Mouse (Mus musculus): ENCODE results near the gene Ush2a. TPM values are rescaled to one million over a fixed set of nuclear protein-coding genes. Genes with fewer than 3 reads are reported as not detected.

Gene Ush2a
- total and polyA plus RNA-seq, 3 experiments = 0.09 to 0.13 TPM; not detected in 1

DNA sequence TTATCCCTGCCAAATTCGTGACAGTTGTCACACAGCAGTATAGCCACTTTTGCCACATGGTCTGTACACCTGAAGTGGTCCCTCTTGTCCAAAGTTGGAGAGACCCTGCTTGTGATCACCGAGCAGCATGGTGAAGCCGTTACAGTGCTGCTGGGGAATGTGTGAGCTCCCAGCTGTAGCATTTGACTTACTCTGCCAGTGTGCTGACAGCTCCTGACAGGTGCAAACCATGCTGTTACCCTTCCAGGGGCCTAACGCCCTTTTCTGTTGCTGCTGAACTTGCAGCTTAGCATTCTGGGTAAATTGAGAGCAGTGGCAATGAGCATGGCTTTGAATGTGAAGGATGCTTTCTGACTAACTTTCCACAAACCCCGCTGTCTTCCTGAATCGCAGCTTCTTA is 128.3 kb downstream of the Ush2a start:
- TF ChIP-seq CTCF (IDR thresholded peaks at IDR 0.05) = no peak
- no peak for TF ChIP-seq POLR2A (IDR thresholded peaks at IDR 0.05; ENCODE audit: insufficient read depth, low read depth, low read length)
- no peak for TF ChIP-seq EP300 (IDR thresholded peaks at IDR 0.05; ENCODE audit: insufficient read depth, low read depth, low read length)
- H3K27ac ChIP-seq = no peak overlapping the region
- no peak overlapping the region for H3K9ac ChIP-seq (ENCODE audit: low read depth, low read length)
- no peak for DNase-seq
- no peaks in the 10 kb centered on the region for H3K4me1 ChIP-seq (ENCODE audit: control insufficient read depth, insufficient read depth, low read length)
- H3K4me3 ChIP-seq = no peak overlapping the region
- intact Hi-C loops (cut with DNase I) = no loop called here
- 57% methylated on average over 6 of the region's 6 CpGs for WGBS
- no peaks in the 10 kb centered on the region for H3K36me3 ChIP-seq (ENCODE audit: control insufficient read depth, insufficient read depth, low read length)
- no peaks in the 10 kb centered on the region for H3K79me2 ChIP-seq (replicated peaks; ENCODE audit: control insufficient read depth, insufficient read depth, low read length)
- H3K27me3 ChIP-seq (ENCODE audit: control insufficient read depth, insufficient read depth, low read length) = no peaks in the 10 kb centered on the region

DNA sequence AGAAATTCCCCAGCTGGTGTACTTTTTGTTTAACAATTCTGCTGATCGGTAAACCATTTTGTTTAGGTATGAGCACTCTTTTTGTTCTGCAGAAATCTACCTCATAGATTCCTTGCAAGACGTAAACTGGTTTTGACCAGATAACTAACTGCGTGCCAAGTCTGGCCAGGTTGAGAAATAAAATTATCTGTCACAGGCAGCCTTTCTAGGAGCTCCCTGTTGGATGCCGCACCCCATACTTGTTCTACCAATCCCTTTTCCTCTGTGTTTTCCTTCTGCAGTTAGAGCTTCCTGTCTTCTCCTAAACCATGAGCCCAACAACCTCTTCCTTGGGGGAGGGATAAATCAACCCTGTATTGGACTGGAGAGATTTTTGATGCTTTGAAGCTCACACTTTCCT is 145.4 kb downstream of the Ush2a start:
- Histone ChIP-seq H3K4me1 (ENCODE audit: control insufficient read depth, insufficient read depth, low read length) (no peaks in the 10 kb centered on the region), H3K4me3 (no peak overlapping the region), H3K27me3 (ENCODE audit: control insufficient read depth, insufficient read depth, low read length) (no peaks in the 10 kb centered on the region), H3K9ac (ENCODE audit: low read depth, low read length) (no peak overlapping the region), H3K27ac (no peak overlapping the region), H3K79me2 (replicated peaks; ENCODE audit: control insufficient read depth, insufficient read depth, low read length) (no peaks in the 10 kb centered on the region), H3K36me3 (ENCODE audit: control insufficient read depth, insufficient read depth, low read length) (no peaks in the 10 kb centered on the region)
- intact Hi-C loops (cut with DNase I) = no loop called here
- no peak for TF ChIP-seq POLR2A (IDR thresholded peaks at IDR 0.05; ENCODE audit: insufficient read depth, low read depth, low read length)
- WGBS = 81% methylated on average over 4 of the region's 4 CpGs
- DNase-seq = no peak

DNA sequence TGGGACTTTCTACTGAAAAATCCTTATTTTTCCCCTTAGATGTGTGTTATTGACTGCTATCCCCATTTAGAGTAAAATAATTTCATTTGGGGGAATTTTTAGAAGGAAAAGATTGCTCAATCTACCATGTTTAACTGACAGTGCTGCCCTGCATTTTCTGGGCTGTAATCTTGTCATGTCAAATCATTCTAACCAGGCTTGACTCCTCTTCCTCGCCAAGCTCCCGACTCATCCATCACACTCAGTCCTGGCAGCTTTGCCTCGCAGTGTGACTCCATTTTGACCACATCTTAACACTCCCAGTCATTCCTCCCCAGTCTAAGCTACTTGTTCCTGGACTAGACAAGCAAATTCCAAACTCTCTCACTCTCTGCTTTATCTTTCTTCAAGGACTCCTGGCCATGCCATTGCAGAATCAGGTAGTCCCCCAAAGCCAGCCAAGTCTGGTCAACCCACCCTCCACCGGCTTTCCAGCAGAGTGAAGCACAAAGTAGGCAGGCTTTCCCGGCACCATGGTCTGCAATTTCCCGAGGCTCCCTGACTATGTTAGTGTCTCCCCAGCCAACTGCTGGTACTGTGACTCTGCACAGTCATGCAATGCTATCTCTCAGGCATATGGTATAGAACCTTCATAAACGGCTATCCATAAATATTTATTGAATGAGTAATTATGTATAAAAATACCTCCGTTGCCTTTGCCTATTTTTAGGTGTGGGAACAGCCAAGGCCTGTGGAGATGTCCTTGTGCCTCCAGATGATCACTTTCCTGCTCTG is 146.0 kb downstream of the Ush2a start:
- H3K79me2 ChIP-seq (replicated peaks; ENCODE audit: control insufficient read depth, insufficient read depth, low read length) = no peaks in the 10 kb centered on the region
- TF ChIP-seq POLR2A (IDR thresholded peaks at IDR 0.05; ENCODE audit: insufficient read depth, low read depth, low read length) (no peak), CTCF (IDR thresholded peaks at IDR 0.05) (no peak), EP300 (IDR thresholded peaks at IDR 0.05; ENCODE audit: insufficient read depth, low read depth, low read length) (no peak)
- no peak overlapping the region for H3K4me3 ChIP-seq
- intact Hi-C loops (cut with DNase I) = no loop called here
- H3K27me3 ChIP-seq (ENCODE audit: control insufficient read depth, insufficient read depth, low read length) = no peaks in the 10 kb centered on the region
- no peak overlapping the region for H3K9ac ChIP-seq (ENCODE audit: low read depth, low read length)
- no peaks in the 10 kb centered on the region for H3K4me1 ChIP-seq (ENCODE audit: control insufficient read depth, insufficient read depth, low read length)
- H3K27ac ChIP-seq = no peak overlapping the region
- no peaks in the 10 kb centered on the region for H3K36me3 ChIP-seq (ENCODE audit: control insufficient read depth, insufficient read depth, low read length)
- DNase-seq = no peak
- 62% methylated on average over 8 of the region's 8 CpGs for WGBS

DNA sequence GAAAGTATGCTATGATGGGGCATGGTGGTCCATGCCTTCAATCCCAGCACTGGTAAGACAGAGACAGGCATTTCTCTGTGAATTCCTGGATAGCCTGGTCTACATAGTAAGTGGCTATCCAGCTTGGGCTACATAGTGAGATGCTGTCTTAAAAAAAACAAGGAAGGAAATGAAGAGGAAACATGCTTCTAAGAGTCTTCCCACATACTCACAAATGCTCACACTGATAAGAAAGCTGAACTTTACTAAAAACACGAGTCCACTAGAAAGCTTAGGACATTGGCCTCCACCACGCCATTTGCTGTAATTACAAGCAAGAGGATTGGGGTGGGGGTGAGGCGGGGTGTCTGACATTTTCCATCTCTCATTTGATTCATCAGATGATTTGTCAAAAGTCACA is 148.7 kb downstream of the Ush2a start:
- 73% methylated on average over 3 of the region's 3 CpGs for WGBS
- intact Hi-C loops (cut with DNase I) = no loop called here
- H3K27ac ChIP-seq = no peak overlapping the region
- DNase-seq = no peak
- H3K4me1 ChIP-seq (ENCODE audit: control insufficient read depth, insufficient read depth, low read length) = no peaks in the 10 kb centered on the region
- TF ChIP-seq CTCF (IDR thresholded peaks at IDR 0.05) = no peak
- TF ChIP-seq POLR2A (IDR thresholded peaks at IDR 0.05; ENCODE audit: insufficient read depth, low read depth, low read length) = no peak
- no peak for TF ChIP-seq EP300 (IDR thresholded peaks at IDR 0.05; ENCODE audit: insufficient read depth, low read depth, low read length)
- no peaks in the 10 kb centered on the region for H3K27me3 ChIP-seq (ENCODE audit: control insufficient read depth, insufficient read depth, low read length)
- H3K36me3 ChIP-seq (ENCODE audit: control insufficient read depth, insufficient read depth, low read length) = no peaks in the 10 kb centered on the region
- no peak overlapping the region for H3K4me3 ChIP-seq
- no peak overlapping the region for H3K9ac ChIP-seq (ENCODE audit: low read depth, low read length)
- H3K79me2 ChIP-seq (replicated peaks; ENCODE audit: control insufficient read depth, insufficient read depth, low read length) = no peaks in the 10 kb centered on the region

DNA sequence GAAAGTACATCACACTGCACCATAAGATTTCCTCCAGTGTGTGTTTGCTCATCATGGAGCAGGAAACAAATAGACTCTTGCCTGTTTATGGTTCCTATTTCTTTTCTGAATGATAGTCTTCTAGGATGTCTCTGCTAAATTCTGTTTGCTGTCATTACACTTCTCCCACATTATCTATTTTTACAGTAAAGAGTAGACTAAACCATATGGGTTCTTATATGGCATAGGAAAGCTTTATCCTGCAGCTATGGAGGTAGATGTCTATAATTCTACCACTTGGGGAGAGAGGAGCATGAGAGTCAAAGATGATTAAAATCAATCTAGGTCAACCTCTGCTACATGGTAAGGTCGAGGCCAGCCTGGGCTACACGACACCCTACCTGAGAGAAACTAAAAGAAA is 158.7 kb downstream of the Ush2a start:
- no peak for DNase-seq
- WGBS = 77% methylated on average over 2 of the region's 2 CpGs
- H3K27me3 ChIP-seq (ENCODE audit: control insufficient read depth, insufficient read depth, low read length) = no peaks in the 10 kb centered on the region
- H3K36me3 ChIP-seq (ENCODE audit: control insufficient read depth, insufficient read depth, low read length) = no peaks in the 10 kb centered on the region
- H3K79me2 ChIP-seq (replicated peaks; ENCODE audit: control insufficient read depth, insufficient read depth, low read length) = no peaks in the 10 kb centered on the region
- TF ChIP-seq POLR2A (IDR thresholded peaks at IDR 0.05; ENCODE audit: insufficient read depth, low read depth, low read length) (no peak), EP300 (IDR thresholded peaks at IDR 0.05; ENCODE audit: insufficient read depth, low read depth, low read length) (no peak), CTCF (IDR thresholded peaks at IDR 0.05) (no peak)
- no peak overlapping the region for H3K9ac ChIP-seq (ENCODE audit: low read depth, low read length)
- H3K27ac ChIP-seq = no peak overlapping the region
- intact Hi-C loops (cut with DNase I) = no loop called here
- no peaks in the 10 kb centered on the region for H3K4me1 ChIP-seq (ENCODE audit: control insufficient read depth, insufficient read depth, low read length)
- no peak overlapping the region for H3K4me3 ChIP-seq

DNA sequence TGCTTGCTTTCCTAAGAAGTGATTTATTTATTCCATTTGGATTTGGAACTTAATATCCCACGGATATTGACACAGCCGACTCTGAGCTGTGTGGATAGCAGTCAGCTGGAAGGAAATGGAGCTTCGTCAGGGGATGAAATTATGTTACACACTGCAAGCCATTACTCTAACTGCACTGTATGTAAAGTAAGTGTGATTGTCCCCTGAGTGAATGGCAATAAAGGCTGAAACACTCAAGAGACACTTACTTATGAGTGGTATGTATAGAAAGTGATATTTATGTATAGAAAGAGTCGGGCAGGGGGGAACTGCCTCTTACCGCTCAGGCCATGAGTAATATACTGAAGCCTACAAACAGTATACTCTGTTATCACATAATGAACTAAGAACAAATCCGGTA is 166.3 kb downstream of the Ush2a start:
- TF ChIP-seq EP300 (IDR thresholded peaks at IDR 0.05; ENCODE audit: insufficient read depth, low read depth, low read length) (no peak), CTCF (IDR thresholded peaks at IDR 0.05) (no peak), POLR2A (IDR thresholded peaks at IDR 0.05; ENCODE audit: insufficient read depth, low read depth, low read length) (no peak)
- intact Hi-C loops (cut with DNase I) = no loop called here
- Histone ChIP-seq H3K4me3 (no peak overlapping the region), H3K4me1 (ENCODE audit: control insufficient read depth, insufficient read depth, low read length) (no peaks in the 10 kb centered on the region), H3K9ac (ENCODE audit: low read depth, low read length) (no peak overlapping the region), H3K27me3 (ENCODE audit: control insufficient read depth, insufficient read depth, low read length) (no peaks in the 10 kb centered on the region), H3K36me3 (ENCODE audit: control insufficient read depth, insufficient read depth, low read length) (no peaks in the 10 kb centered on the region), H3K79me2 (replicated peaks; ENCODE audit: control insufficient read depth, insufficient read depth, low read length) (no peaks in the 10 kb centered on the region), H3K27ac (no peak overlapping the region)
- 84% methylated on average over 6 of the region's 6 CpGs for WGBS
- no peak for DNase-seq
